Mouse (Mus musculus) brown adipose tissue, adult 24 weeks (tissue): ENCODE data around the gene Ankrd2. TPM values are rescaled to one million over a fixed set of nuclear protein-coding genes. Genes with fewer than 3 reads are reported as not detected.
A peak's percentile ranks its signal among the peaks of the same experiment; 100 is the strongest.

ENCODE experiments used
- H3K27ac ChIP-seq: fragments of 200-500 bp; replicated peaks from 2 replicates; pipeline ENCODE4 v1.5.1; 2012; ENCODE audit warnings: low read depth, mild to moderate bottlenecking, low read length
- H3K4me1 ChIP-seq: fragments of 200-500 bp; 2 replicates; pipeline ENCODE4 v1.6.1; 2012; ENCODE audit warnings: low read length, mixed read lengths; ENCODE audit not compliant: control insufficient read depth, insufficient read depth, insufficient read length
- H3K4me3 ChIP-seq: fragments of 200-500 bp; 2 replicates; pipeline ENCODE4 v1.5.1; 2012; ENCODE audit warnings: low read depth, mild to moderate bottlenecking, low read length, moderate library complexity; ENCODE audit not compliant: insufficient read depth
- polyA plus RNA-seq: library from polyadenylated mRNA; stranded (reverse); fragments of >200 nt; gene quantifications from 2 replicates; pipeline ENCODE4 v1.2.4, GENCODE M21; 2012; ENCODE audit not compliant: missing spikeins, insufficient read depth, insufficient read length

Ankrd2 gene
- 2.1 and 3.2 TPM in 2 replicates for polyA plus RNA-seq

GRCm38 (mm10) chr19:42035456-42036248, at the start of gene Ankrd2:
TSS of gene Ankrd2 (plus strand) at chr19:42036000.
- Histone ChIP-seq H3K4me1 (peaks cover 12% of the 10 kb centered on the region), H3K27ac (0 out of 2 replicates have a peak within 1 kb of the TSS, but pooled peaks have one; percentile 4), H3K4me3 (no peak within 1 kb of the TSS)

- Histone ChIP-seq H3K27ac (no peak overlapping the region), H3K4me3 (no peak overlapping the region), H3K4me1 (peaks cover 9% of the 10 kb centered on the region; the same call in 1 of the 2 replicates)
Observed at GRCm38 (mm10) chr19:41987206-41987605, 48.6 kb upstream of the Ankrd2 start.

GRCm38 (mm10) chr19:41989810-41990209, 46.0 kb upstream of the Ankrd2 start:
- H3K4me3 ChIP-seq = no peak overlapping the region
- peak overlapping the region; percentile 38; the same call in 1 of the 2 replicates for H3K27ac ChIP-seq
- H3K4me1 ChIP-seq = peaks cover 15% of the 10 kb centered on the region

- H3K4me3 ChIP-seq = no peak overlapping the region
- 0 out of 2 replicates have a peak overlapping the region, but pooled peaks have one; percentile 23 for H3K27ac ChIP-seq
- peaks cover 15% of the 10 kb centered on the region for H3K4me1 ChIP-seq
Observed at GRCm38 (mm10) chr19:41991926-41992477, 43.8 kb upstream of the Ankrd2 start.

- Histone ChIP-seq H3K4me1 (peaks cover 15% of the 10 kb centered on the region), H3K27ac (no peak overlapping the region), H3K4me3 (no peak overlapping the region)
Observed at GRCm38 (mm10) chr19:41992971-41993370, 42.8 kb upstream of the Ankrd2 start.

- peaks cover 14% of the 10 kb centered on the region for H3K4me1 ChIP-seq
- H3K27ac ChIP-seq = no peak overlapping the region
- no peak overlapping the region for H3K4me3 ChIP-seq
Observed at GRCm38 (mm10) chr19:41993484-41993883, 42.3 kb upstream of the Ankrd2 start.

- Histone ChIP-seq H3K27ac (no peak overlapping the region), H3K4me1 (peaks cover 17% of the 10 kb centered on the region), H3K4me3 (no peak overlapping the region)
Observed at GRCm38 (mm10) chr19:41994023-41994422, 41.8 kb upstream of the Ankrd2 start.

GRCm38 (mm10) chr19:41995483-41995882, 40.3 kb upstream of the Ankrd2 start:
- H3K4me3 ChIP-seq = no peak overlapping the region
- peaks cover 24% of the 10 kb centered on the region; the same call in 1 of the 2 replicates for H3K4me1 ChIP-seq
- H3K27ac ChIP-seq = no peak overlapping the region

GRCm38 (mm10) chr19:41997090-41997489, 38.7 kb upstream of the Ankrd2 start:
- H3K4me3 ChIP-seq = no peak overlapping the region
- no peak overlapping the region for H3K27ac ChIP-seq
- H3K4me1 ChIP-seq = peaks cover 33% of the 10 kb centered on the region

- Histone ChIP-seq H3K4me1 (peaks cover 27% of the 10 kb centered on the region), H3K27ac (peak overlapping the region; percentile 75), H3K4me3 (no peak overlapping the region)
Observed at GRCm38 (mm10) chr19:41998770-41999548, 36.8 kb upstream of the Ankrd2 start.

GRCm38 (mm10) chr19:41999688-42000283, 36.0 kb upstream of the Ankrd2 start:
- peak overlapping the region; percentile 75 for H3K27ac ChIP-seq
- peaks cover 30% of the 10 kb centered on the region for H3K4me1 ChIP-seq
- H3K4me3 ChIP-seq = no peak overlapping the region

GRCm38 (mm10) chr19:42000446-42000958, 35.3 kb upstream of the Ankrd2 start:
- Histone ChIP-seq H3K4me3 (no peak overlapping the region), H3K4me1 (peaks cover 35% of the 10 kb centered on the region), H3K27ac (peak overlapping the region; percentile 75)

GRCm38 (mm10) chr19:42001253-42001980, 34.4 kb upstream of the Ankrd2 start:
- Histone ChIP-seq H3K27ac (peak overlapping the region; percentile 75), H3K4me3 (no peak overlapping the region), H3K4me1 (peaks cover 40% of the 10 kb centered on the region)

GRCm38 (mm10) chr19:42004258-42004657, 31.5 kb upstream of the Ankrd2 start:
- H3K4me1 ChIP-seq = peaks cover 51% of the 10 kb centered on the region
- no peak overlapping the region for H3K4me3 ChIP-seq
- H3K27ac ChIP-seq = no peak overlapping the region
